Mouse (Mus musculus): Measurements from ENCODE around the gene Smarcd3. TPM values are rescaled to one million over a fixed set of nuclear protein-coding genes. Genes with fewer than 3 reads are reported as not detected.
A peak's percentile ranks its signal among the peaks of the same experiment; 100 is the strongest.

Gene Smarcd3
- polyA plus RNA-seq, 1 experiment from 2014 or later: 25.0 TPM

GRCm38 (mm10) chr5:24599137-24599536 lies 25.1 kb downstream of the Smarcd3 start:
- Histone ChIP-seq H3K27ac (ENCODE audit: low read length) (no peak overlapping the region), H3K9me3 (ENCODE audit: low read length) (no peaks in the 10 kb centered on the region), H3K4me1 (ENCODE audit: insufficient read depth, low read length) (peaks cover 63% of the 10 kb centered on the region), H3K27me3 (ENCODE audit: insufficient read depth, low read length) (no peaks in the 10 kb centered on the region), H3K4me2 (replicated peaks; ENCODE audit: low read depth, low read length) (peak overlapping the region; percentile 98), H3K9ac (replicated peaks; ENCODE audit: low read length) (peak overlapping the region; percentile 72; the same call in 1 of the 2 replicates), H3K36me3 (ENCODE audit: insufficient read depth, low read length) (peaks cover 15% of the 10 kb centered on the region), H3K4me3 (ENCODE audit: low read length) (peak overlapping the region; percentile 56)
- no peak for ATAC-seq (ENCODE audit: low FRiP score, low TSS enrichment)
- 18% methylated on average over 8 of the region's 8 CpGs for WGBS

DNA sequence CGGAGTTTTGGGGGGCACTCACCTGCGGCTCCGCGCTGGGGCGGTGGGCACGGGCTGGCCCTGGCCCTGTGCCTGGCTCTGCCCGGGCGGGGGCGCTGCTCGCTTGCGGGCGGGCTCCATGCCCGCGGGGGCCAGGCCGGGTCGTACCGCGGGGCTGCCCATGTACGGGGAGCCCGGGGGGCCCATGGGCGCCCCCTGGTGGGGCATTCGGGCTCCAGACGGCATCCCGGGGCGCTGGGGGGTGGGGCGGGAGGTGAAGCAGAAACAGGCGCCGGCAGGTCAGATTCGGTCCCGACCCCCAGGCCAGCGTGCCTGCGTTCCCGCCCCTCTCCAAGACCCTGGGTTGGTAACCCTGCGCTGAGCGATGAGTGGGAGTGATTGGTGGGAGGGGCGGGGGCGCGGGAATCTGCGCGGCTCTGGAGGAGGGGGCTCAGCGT lies 25.6 kb downstream of the Smarcd3 start:
- Histone ChIP-seq H3K4me1 (ENCODE audit: insufficient read depth, low read length) (peaks cover 57% of the 10 kb centered on the region), H3K27ac (ENCODE audit: low read length) (no peak overlapping the region), H3K36me3 (ENCODE audit: insufficient read depth, low read length) (peaks cover 19% of the 10 kb centered on the region), H3K4me2 (replicated peaks; ENCODE audit: low read depth, low read length) (peak overlapping the region; percentile 98), H3K27me3 (ENCODE audit: insufficient read depth, low read length) (no peaks in the 10 kb centered on the region), H3K4me3 (ENCODE audit: low read length) (peak overlapping the region; percentile 56), H3K9me3 (ENCODE audit: low read length) (no peaks in the 10 kb centered on the region), H3K9ac (replicated peaks; ENCODE audit: low read length) (peak overlapping the region; percentile 72)
- 0% methylated on average over 28 of the region's 41 CpGs for WGBS
- peak; percentile 7; the same call in 1 of the 2 replicates for ATAC-seq (ENCODE audit: low FRiP score, low TSS enrichment)

GRCm38 (mm10) chr5:24597901-24598569 lies 26.2 kb downstream of the Smarcd3 start:
- ATAC-seq (ENCODE audit: low FRiP score, low TSS enrichment): no peak
- Histone ChIP-seq H3K4me2 (replicated peaks; ENCODE audit: low read depth, low read length) (peak overlapping the region; percentile 98), H3K9ac (replicated peaks; ENCODE audit: low read length) (peak overlapping the region; percentile 72), H3K36me3 (ENCODE audit: insufficient read depth, low read length) (peaks cover 24% of the 10 kb centered on the region), H3K4me1 (ENCODE audit: insufficient read depth, low read length) (peaks cover 52% of the 10 kb centered on the region), H3K4me3 (ENCODE audit: low read length) (peak overlapping the region; percentile 56), H3K27ac (ENCODE audit: low read length) (no peak overlapping the region), H3K27me3 (ENCODE audit: insufficient read depth, low read length) (no peaks in the 10 kb centered on the region), H3K9me3 (ENCODE audit: low read length) (no peaks in the 10 kb centered on the region)
- 20% methylated on average over 15 of the region's 15 CpGs for WGBS

DNA sequence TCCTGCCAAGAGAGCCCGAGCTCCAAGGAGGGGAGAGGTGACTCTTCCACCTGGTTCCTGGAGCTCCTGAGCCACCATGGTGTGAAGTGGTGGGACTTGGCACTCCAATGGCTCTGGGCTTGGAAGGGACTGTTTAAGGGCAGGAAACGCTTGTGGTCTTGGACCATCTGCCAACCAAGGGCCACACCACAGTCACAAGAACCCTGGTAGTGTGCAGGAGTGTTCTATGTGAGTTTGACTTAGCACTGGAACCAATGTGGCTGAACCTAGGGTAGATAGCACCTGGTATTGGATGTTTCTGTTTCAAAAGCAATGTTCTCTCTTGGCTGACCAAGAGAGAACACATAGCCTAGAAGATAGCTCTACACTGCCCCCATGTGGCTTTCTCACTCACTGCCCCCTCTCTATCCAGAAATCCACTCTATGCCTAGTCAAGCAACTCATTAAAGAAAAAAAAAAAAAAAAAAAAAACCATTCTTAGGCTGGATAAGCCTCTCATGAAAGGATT lies 26.9 kb downstream of the Smarcd3 start:
- ATAC-seq (ENCODE audit: low FRiP score, low TSS enrichment): no peak
- no peaks in the 10 kb centered on the region for H3K9me3 ChIP-seq (ENCODE audit: low read length)
- H3K4me2 ChIP-seq (replicated peaks; ENCODE audit: low read depth, low read length): no peak overlapping the region
- H3K9ac ChIP-seq (replicated peaks; ENCODE audit: low read length): 0 out of 2 replicates have a peak overlapping the region, but pooled peaks have one; percentile 2
- H3K27me3 ChIP-seq (ENCODE audit: insufficient read depth, low read length): no peaks in the 10 kb centered on the region
- peaks cover 31% of the 10 kb centered on the region for H3K36me3 ChIP-seq (ENCODE audit: insufficient read depth, low read length)
- no peak overlapping the region for H3K27ac ChIP-seq (ENCODE audit: low read length)
- peaks cover 44% of the 10 kb centered on the region for H3K4me1 ChIP-seq (ENCODE audit: insufficient read depth, low read length)
- 66% methylated on average over 2 of the region's 2 CpGs for WGBS
- no peak overlapping the region for H3K4me3 ChIP-seq (ENCODE audit: low read length)

- H3K4me1 ChIP-seq (ENCODE audit: insufficient read depth, low read length): peaks cover 49% of the 10 kb centered on the region
- H3K9ac ChIP-seq (replicated peaks; ENCODE audit: low read length): 0 out of 2 replicates have a peak overlapping the region, but pooled peaks have one; percentile 2
- H3K27me3 ChIP-seq (ENCODE audit: insufficient read depth, low read length): no peaks in the 10 kb centered on the region
- no peak overlapping the region for H3K4me2 ChIP-seq (replicated peaks; ENCODE audit: low read depth, low read length)
- no peak for ATAC-seq (ENCODE audit: low FRiP score, low TSS enrichment)
- H3K27ac ChIP-seq (ENCODE audit: low read length): no peak overlapping the region
- WGBS: 21% methylated on average over 11 of the region's 11 CpGs
- H3K36me3 ChIP-seq (ENCODE audit: insufficient read depth, low read length): peaks cover 37% of the 10 kb centered on the region
- H3K9me3 ChIP-seq (ENCODE audit: low read length): no peaks in the 10 kb centered on the region
- no peak overlapping the region for H3K4me3 ChIP-seq (ENCODE audit: low read length)
These were observed 27.6 kb downstream of the Smarcd3 start for GRCm38 (mm10) chr5:24596519-24597171.

DNA sequence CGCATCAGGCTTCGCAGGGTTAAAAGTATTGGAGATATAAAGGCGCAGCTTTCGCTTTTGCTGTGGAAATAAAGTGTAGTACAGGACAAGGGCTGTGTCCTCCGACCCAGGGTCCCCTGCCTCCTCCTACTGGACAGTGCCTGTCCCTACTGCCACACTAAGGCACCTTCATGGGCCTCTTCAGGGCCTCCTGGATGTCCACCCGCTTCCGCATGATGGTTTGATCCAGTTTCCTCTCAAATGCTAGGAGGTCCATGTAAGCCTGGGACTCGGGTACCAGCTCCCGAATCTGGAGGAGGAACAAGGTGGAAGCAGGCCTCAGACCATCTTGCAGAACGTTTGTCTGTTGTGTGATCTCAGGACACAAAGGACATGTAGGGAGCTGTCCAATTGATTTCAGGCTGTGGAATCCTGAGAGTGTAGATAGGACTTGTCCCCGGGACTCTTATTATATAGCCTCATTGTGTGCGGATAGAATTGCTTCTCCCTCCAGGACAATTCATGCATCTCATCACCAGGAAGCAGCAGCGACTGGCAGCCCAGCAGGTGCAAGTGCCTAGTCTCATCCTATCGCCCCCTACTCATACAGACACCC lies 28.3 kb downstream of the Smarcd3 start:
- 68% methylated on average over 14 of the region's 14 CpGs for WGBS
- Histone ChIP-seq H3K27me3 (ENCODE audit: insufficient read depth, low read length) (no peaks in the 10 kb centered on the region), H3K9me3 (ENCODE audit: low read length) (no peaks in the 10 kb centered on the region), H3K36me3 (ENCODE audit: insufficient read depth, low read length) (peaks cover 39% of the 10 kb centered on the region), H3K9ac (replicated peaks; ENCODE audit: low read length) (no peak overlapping the region), H3K4me2 (replicated peaks; ENCODE audit: low read depth, low read length) (no peak overlapping the region), H3K27ac (ENCODE audit: low read length) (no peak overlapping the region), H3K4me1 (ENCODE audit: insufficient read depth, low read length) (peaks cover 53% of the 10 kb centered on the region), H3K4me3 (ENCODE audit: low read length) (no peak overlapping the region)
- ATAC-seq (ENCODE audit: low FRiP score, low TSS enrichment): no peak

DNA sequence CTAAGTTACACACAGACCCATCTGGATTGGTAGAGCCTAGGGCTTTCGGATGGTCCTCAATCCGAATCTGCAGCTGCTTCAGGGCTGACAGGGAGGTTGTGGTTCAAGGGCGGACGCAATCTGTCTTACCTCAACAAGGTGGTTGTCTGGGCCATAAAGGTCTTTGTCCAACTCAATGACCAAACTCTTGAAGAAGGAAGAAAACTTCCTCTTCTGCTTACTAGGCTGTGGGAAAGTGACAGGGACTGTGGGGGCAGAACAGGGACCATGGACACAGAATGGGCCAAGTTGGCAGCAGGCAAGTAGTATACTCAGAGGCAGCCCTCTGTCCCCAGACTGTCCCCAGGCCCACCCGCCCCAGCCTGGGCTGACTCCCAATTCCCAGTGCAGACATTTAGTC lies 28.9 kb downstream of the Smarcd3 start:
- peaks cover 47% of the 10 kb centered on the region for H3K4me1 ChIP-seq (ENCODE audit: insufficient read depth, low read length)
- H3K27me3 ChIP-seq (ENCODE audit: insufficient read depth, low read length): no peaks in the 10 kb centered on the region
- ATAC-seq (ENCODE audit: low FRiP score, low TSS enrichment): no peak
- H3K4me3 ChIP-seq (ENCODE audit: low read length): no peak overlapping the region
- H3K4me2 ChIP-seq (replicated peaks; ENCODE audit: low read depth, low read length): no peak overlapping the region
- H3K9me3 ChIP-seq (ENCODE audit: low read length): no peaks in the 10 kb centered on the region
- peaks cover 39% of the 10 kb centered on the region for H3K36me3 ChIP-seq (ENCODE audit: insufficient read depth, low read length)
- H3K9ac ChIP-seq (replicated peaks; ENCODE audit: low read length): no peak overlapping the region
- no peak overlapping the region for H3K27ac ChIP-seq (ENCODE audit: low read length)
- 89% methylated on average over 5 of the region's 5 CpGs for WGBS

- no peak overlapping the region for H3K4me3 ChIP-seq (ENCODE audit: low read length)
- no peak overlapping the region for H3K4me2 ChIP-seq (replicated peaks; ENCODE audit: low read depth, low read length)
- peaks cover 42% of the 10 kb centered on the region for H3K4me1 ChIP-seq (ENCODE audit: insufficient read depth, low read length)
- no peaks in the 10 kb centered on the region for H3K27me3 ChIP-seq (ENCODE audit: insufficient read depth, low read length)
- no peak for ATAC-seq (ENCODE audit: low FRiP score, low TSS enrichment)
- peaks cover 40% of the 10 kb centered on the region for H3K36me3 ChIP-seq (ENCODE audit: insufficient read depth, low read length)
- H3K9me3 ChIP-seq (ENCODE audit: low read length): no peaks in the 10 kb centered on the region
- WGBS: 89% methylated on average over 5 of the region's 5 CpGs
- no peak overlapping the region for H3K9ac ChIP-seq (replicated peaks; ENCODE audit: low read length)
- no peak overlapping the region for H3K27ac ChIP-seq (ENCODE audit: low read length)
These were observed 29.9 kb downstream of the Smarcd3 start for GRCm38 (mm10) chr5:24594346-24594745.

DNA sequence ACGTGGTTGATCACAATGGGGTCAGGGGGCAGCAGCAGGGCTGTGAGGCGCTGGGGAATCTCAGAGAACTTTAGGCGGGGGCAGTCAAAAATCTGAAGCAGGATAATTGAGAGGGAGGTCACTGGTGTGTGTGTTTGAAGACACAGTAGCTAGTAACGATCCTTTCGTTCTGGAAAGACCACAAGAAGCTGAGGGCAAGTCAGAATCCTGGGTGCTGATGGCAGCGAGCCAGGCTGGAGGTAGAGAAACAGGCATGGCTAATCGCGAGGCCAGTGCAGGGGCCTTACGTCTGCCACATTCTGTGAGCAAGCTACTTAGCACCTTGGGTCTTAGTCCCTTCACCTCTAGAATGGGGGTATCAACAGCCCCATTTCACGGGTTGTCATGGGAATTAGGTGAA lies 30.3 kb downstream of the Smarcd3 start:
- 67% methylated on average over 10 of the region's 10 CpGs for WGBS
- ATAC-seq (ENCODE audit: low FRiP score, low TSS enrichment): no peak
- peaks cover 38% of the 10 kb centered on the region for H3K4me1 ChIP-seq (ENCODE audit: insufficient read depth, low read length)
- H3K4me2 ChIP-seq (replicated peaks; ENCODE audit: low read depth, low read length): no peak overlapping the region
- no peak overlapping the region for H3K9ac ChIP-seq (replicated peaks; ENCODE audit: low read length)
- no peak overlapping the region for H3K4me3 ChIP-seq (ENCODE audit: low read length)
- no peaks in the 10 kb centered on the region for H3K27me3 ChIP-seq (ENCODE audit: insufficient read depth, low read length)
- no peak overlapping the region for H3K27ac ChIP-seq (ENCODE audit: low read length)
- peaks cover 44% of the 10 kb centered on the region for H3K36me3 ChIP-seq (ENCODE audit: insufficient read depth, low read length)
- H3K9me3 ChIP-seq (ENCODE audit: low read length): no peaks in the 10 kb centered on the region

Data from kidney, embryonic 16.5 days (tissue).